Mouse (Mus musculus): Measurements from ENCODE around the gene Tfb2m. TPM values are rescaled to one million over a fixed set of nuclear protein-coding genes. Genes with fewer than 3 reads are reported as not detected.

Gene Tfb2m
- total RNA-seq, 2 experiments from 2014 or later = 46.1 to 46.9 TPM

DNA sequence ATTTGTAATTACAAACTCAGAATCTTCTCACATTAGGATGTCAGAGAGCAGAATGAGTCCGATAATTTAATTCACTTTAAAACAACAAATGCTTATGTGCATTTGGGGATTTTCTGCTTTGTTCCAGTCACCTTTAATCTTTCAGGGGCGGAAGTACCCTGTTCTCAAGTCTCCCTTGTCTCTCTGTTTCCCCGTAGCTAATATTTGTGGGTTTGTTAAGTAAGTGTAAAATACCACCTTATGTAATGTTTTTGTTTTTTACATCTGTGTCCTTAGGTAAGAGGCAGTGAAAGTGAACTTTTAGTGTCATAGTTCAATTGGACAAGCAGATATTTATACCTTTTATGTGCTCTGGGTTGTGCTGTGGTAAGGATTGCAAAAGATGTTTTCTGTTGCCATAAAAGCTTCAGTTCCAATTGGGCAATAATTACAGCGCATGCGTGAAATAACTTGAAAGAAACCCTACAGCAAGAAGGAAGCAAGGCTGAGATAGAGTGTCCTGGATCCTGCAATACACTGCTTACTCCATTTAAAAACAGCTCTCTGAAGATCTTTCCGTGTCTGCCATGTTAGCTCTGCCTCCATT is 14.9 kb upstream of the Tfb2m start:
- DNase-seq (ENCODE audit: low spot score in 2 of 2) = no peak

DNA sequence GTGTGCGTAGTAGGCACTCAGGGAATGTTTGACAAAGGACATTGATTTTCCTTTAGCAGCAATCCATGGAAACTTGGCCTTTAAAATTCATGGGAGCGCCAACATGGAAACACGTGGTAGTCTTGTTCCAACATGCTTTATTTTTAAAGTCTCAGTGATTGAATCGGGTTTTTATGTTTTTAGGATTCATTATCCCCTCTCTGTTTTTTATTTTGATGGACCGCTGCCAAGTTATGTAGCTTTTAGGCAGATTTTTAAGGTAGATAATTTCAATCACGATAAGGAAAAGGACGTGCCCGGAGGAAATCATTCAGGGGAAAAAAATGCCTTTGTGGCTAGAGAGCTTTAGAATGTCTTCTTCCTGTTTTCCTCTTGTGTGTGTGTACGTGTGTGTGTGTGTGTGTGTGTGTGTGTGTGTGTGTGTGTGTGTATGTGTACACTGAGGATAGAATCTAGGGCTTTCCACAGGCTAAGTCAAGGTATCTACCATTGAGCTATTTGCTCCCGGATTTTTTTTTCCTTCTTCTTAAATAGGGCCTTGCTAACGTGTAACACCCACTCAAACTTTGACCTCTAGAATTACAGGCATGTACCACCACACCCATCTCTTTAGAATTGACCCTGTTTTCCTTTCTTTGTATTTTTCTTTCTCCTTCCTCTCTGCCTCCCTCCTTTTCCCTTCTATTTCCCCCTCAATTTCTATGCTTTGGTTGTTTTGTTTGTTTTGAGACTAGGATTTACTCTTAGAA is 13.6 kb upstream of the Tfb2m start:
- no peak for DNase-seq (ENCODE audit: low spot score in 2 of 2)

DNA sequence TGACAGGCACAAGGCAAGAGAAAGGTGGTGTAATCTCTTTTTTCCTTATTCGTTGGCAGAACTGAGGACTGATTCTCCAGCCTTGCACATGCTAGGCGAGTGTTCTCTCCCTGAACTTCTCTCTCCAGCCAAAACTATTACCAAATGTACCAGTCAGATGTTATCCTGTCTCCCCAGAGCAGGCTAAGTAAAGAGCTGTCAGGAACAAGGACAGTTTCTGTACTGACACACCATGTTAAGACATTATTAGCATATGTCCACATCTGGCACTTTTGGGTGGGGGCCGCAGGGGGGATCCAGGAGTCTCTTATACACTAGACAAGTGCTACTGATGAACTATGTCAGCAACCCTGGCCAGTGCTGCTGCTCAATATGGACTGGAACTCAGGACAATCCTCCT is 10.9 kb upstream of the Tfb2m start:
- DNase-seq (ENCODE audit: low spot score in 2 of 2) = no peak

DNA sequence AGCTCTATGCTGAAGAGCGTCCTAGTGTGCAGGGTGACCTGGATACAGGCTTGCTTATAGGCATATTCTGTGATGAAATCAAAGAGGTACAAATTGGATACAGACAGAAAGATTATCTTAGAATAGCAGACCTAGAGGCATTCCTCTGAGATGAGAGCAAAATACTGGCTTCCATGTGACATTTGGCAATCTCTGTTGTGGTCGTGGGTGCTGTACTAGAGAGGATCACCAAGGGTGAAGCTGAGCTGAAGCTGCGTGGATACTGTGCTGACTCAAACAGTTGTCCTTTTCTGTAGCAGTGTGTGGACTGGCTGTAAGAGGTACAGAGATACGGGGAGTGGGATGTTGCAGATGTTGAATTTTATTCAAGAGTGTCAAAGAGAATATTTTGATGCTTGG is 7.9 kb upstream of the Tfb2m start:
- DNase-seq (ENCODE audit: low spot score in 2 of 2) = no peak

DNA sequence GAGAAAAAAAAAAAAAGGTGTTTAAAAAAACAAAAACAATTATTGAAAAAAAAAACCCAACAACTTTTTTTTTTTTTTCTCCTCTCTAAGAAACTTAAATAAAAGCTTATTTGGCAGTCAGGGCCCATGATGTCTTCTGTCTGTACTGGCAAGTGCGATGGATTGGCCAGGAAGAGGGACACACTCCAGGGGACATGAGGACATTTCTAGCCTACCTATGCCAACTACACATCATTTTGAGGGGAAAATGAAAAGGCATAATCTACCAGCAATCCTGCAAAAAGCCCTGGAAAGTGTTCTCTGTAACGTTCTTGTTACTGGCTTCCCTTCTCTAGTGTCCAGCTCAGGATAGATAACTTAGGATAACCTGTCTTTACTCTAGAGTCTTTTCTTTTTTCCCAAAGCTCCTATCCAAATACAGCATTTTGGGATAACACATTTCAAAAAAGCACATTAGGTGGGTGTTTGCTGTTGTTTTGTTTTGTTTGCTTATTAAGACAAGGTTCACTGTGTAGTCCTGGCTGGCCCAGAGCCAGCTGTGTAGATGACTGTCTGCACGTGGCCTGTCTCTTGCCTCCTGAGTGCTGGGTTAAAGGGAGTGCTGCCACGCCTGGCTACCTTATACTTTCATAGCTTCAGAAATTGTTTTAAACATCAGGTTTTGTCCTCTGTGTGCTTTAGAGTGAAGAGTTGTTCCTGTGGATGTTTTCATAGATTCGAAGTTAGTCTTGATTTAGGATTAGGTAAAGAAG is 7.3 kb upstream of the Tfb2m start:
- no peak for DNase-seq (ENCODE audit: low spot score in 2 of 2)

DNA sequence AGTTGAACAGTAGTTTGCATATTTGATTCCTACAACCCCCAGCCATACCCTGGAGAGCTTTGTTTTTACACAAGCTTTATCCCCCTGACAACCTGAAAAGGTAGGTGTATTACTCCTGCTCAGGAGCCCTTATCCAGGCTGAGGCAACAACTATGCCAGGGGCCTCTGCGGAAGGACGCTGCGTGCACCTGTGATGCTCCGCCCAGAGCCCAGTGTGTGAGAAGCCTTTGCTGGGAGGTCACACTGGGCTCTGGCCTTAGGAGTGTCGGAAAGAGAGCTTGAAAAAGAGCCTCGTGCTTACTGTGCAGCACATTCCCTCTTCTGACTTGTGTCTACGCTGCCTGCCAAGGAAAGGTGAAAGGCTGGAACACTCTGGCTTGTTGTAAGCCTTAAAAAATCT is 6.7 kb upstream of the Tfb2m start:
- DNase-seq (ENCODE audit: low spot score in 2 of 2) = no peak

DNA sequence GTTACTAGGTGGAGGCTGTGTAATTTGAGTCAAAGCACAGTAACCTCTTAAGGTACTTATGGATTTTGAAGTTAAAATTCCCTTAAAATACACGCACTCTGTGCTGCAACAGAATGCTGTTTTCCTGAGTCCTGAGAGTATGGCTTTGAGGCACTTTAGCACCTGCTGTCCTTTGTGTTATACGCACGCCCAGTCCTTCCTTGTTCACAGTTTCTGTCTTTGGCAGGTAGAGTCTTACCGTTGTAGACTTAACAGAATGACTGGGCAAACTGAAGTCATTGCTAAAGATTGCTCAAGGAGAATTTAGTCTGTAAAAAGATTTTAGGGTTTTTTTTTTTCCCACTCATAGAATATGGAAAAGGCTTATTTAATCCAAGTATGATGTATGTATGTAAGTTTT is 5.9 kb upstream of the Tfb2m start:
- no peak for DNase-seq (ENCODE audit: low spot score in 2 of 2)

DNA sequence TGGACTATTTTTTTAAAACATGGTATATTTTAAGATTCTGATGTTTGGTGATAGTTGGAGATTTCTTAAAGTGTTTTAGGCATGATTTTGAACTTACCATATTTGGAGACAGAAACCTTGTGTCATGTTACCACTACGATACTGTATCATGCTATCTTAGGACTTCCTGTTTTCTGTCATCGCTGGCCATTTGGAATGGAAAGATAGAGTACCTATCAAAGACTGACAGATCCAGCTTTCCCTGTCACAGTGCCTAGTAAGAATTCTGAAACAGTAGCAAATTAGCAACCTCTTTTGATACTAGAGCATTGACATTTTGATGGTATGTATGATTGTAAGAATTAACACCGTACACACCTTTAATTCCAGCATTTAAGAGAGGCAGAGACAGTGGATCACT is 5.3 kb upstream of the Tfb2m start:
- DNase-seq (ENCODE audit: low spot score in 2 of 2) = no peak

DNA sequence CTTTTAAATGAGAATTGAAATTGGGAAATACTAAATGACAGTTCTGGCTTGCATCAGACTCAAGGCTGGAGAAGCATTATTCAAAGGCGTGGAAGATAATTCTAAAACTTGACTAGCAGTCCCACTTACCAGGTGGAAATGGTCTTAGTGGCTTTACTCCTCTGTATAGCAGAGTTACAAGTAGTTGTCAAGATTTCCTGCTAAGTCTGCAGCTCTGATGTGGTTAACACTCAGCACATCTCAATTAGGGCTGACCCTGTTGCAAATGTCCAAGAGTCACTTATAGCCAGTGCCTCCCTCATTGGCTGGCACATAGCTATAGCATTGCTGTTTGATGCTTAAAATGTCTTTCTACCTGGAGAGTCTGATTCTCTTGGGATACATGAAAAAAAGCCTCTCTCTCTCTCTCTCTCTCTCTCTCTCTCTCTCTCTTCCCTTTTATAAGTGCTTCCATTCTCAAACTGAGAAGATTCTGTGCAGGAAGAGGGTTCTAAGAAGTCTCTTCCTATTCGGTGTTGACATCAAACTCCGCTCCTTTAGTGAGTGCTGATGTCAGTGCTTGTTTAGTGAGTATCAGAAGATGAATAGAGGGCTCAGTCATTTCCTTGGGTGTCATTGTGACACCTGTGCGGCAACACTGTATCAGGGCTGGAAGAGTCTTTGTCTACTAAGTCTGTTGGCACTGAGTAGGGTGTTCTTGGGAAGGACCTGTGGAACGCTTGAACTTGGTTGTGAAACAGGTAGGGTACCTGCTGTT is 3.1 kb upstream of the Tfb2m start:
- DNase-seq (ENCODE audit: low spot score in 2 of 2) = no peak

DNA sequence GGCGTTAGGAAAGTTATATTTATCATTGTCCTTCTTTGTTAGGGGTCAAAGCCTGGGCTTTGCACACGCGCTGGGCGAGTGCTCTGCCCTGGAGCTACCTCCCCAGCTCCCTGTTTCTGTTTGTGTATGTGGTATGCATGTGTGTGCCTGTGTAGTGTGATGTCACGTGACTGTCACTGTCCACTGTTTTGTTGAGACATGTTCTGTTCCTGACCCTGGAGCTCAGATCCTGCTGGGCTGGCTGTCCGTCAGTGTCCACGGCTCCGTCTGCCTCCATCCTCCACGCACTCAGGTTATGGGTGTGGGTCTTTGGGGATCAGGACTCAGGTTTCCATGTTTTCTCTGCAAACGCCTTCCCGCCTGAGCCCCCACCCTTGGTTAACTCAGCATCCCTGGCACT is 2.2 kb upstream of the Tfb2m start:
- DNase-seq (ENCODE audit: low spot score in 2 of 2) = no peak

DNA sequence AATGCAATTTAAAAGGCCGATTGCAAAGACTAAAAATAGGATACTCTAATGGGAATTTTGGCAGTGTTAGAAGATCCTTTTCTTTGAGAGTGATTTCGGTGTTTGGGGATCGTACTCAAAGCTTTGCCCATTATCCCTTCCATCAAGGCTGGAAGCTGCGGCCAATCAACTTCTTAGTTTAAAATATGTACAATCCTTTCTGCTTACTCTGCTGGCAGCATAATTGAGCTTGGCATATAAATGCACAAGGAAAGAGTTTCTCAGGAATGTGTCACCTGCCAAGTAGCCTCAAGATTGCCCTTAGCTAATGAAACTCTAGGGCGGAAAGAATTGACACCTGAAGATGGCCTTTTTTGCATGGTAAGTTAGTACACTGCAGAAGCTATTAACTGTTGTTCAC is 1.1 kb upstream of the Tfb2m start:
- no peak for DNase-seq (ENCODE audit: low spot score in 2 of 2)

DNA sequence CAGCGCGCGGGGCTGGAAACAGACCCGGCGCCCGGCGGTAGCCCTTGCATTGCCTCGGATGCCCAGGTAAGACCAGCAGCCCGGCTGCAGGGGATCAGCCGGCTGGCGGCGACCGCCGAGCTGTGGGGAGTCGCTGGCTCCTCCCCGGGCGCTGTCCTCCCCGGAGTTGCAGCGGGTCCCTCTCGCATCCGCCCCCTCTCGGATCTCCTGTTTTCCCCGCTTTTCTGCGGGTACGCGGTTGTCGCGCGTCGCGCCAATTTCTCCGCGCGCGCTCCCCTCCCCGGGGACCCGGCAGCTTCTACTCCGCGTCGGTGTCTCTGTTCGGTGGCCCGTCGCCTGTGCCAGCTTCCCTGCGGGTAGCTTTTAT is 467 bp upstream of the Tfb2m start:
- DNase-seq (ENCODE audit: low spot score in 2 of 2) = no peak

DNA sequence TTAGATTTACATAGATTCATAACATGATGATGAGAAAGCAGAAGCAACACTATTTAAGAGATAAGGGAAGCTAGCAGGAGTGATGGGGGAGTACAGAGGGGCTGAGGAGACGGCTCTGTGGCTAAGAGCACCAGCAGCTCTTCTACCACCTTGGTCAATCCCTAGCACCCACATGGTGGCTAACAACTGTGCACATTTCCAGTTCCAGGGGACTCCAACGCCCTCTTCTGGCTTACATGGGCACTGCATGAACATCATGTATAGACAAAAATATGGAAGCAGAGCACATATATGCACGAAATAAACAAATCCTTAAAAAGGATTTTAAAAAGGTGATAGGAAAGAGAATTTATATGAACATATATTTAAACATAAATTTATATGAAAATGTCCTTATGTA is 4.6 kb downstream of the Tfb2m start:
- no peak for DNase-seq (ENCODE audit: low spot score in 2 of 2)

DNA sequence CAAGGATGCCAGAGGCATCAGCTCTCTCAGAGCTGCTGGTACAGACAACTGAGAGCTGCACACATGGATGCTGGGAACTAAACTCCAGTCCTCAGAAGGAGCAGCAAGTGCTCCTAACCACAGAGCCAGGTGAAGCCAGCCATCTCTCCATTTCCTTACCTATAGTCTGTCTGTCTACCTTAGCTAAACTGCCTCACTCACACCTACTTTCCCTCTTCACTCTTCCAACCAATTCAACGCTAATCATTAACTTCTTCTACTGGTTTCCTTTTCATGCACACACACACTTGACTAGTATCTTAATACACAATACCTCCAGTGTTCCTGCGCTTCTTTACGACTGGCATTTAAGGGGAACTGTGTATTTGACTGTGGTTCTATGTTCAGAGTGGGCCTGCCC is 6.2 kb downstream of the Tfb2m start:
- DNase-seq (ENCODE audit: low spot score in 2 of 2) = no peak

DNA sequence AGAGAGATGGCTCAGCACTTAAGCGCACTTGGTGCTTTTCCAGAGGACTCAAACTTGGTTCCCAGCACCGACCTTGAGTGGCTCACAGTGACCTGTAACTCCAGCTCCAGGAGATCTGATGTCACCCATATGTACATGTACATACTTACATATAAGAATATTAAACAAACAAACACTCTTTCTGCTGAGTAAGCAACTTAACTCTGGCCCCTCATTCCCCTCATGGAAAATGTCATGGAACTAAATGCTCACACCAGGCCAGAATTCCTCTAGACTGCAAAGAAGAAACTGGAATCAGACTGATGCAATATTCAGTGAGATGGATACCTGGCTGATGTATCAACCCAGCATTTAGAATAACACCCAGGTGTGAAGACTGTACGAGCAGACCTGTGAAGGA is 7.0 kb downstream of the Tfb2m start:
- DNase-seq (ENCODE audit: low spot score in 2 of 2) = no peak

DNA sequence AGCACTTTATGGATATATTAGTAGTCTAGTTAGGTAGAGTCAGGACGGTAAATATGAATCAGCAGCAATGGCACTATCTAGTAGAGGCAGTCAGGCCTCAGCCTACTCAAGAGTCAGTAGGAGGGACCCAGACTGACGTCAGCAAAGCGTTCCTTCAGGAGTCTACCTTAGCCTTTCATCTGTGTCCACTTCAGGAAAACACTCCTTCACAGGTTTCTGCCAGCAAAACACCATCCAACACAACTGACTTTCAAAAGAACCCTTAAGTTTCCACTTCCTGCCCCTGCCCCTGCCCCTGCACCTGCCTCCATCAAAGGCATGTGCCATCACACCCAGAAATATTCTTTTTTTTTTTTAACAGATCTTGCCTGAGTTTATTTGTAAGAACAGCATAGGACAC is 26.2 kb downstream of the Tfb2m start:
- no peak for DNase-seq (ENCODE audit: low spot score in 2 of 2)

DNA sequence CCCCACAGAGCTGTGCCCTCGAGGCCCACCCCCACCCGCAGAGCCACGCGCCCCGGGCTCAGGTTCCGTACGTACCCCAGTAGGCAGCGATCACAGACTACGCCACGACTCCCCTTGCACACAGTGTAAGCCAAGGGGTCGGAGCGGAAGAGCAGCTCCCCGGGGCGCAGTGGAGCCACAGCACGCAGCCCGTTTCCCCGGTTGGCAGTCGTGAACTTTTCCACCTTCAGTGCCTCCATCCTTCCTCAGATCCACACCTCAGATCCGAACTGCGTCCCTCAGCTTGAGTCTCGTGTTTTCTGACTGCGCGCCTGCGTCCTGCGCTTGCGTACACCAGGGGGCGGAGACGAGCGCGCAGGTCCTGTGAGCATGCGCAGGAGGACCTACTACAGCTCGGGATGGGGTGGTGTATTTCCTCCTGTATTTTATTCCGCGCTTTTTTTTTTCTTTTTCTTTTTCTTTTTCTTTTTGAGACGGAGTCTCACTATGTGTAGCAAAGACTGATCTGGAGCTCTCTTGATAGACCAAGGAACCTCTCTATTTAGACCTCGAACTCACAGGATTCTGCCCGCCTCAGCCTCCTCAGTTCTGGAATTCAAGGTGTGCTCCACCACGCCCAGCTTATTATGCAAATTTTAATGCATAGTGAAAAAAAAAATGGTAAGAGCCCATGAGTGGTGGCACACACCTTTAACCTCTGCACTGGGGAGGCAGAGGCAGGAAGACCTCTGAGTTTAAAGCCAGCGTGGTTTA is 28.2 kb downstream of the Tfb2m start, which contains the start of gene Smyd3:
TSS of gene Smyd3 (minus strand) at position 329 of the 753 bp plus-strand sequence.
- DNase-seq (ENCODE audit: low spot score in 2 of 2) = peak; percentile 81

DNA sequence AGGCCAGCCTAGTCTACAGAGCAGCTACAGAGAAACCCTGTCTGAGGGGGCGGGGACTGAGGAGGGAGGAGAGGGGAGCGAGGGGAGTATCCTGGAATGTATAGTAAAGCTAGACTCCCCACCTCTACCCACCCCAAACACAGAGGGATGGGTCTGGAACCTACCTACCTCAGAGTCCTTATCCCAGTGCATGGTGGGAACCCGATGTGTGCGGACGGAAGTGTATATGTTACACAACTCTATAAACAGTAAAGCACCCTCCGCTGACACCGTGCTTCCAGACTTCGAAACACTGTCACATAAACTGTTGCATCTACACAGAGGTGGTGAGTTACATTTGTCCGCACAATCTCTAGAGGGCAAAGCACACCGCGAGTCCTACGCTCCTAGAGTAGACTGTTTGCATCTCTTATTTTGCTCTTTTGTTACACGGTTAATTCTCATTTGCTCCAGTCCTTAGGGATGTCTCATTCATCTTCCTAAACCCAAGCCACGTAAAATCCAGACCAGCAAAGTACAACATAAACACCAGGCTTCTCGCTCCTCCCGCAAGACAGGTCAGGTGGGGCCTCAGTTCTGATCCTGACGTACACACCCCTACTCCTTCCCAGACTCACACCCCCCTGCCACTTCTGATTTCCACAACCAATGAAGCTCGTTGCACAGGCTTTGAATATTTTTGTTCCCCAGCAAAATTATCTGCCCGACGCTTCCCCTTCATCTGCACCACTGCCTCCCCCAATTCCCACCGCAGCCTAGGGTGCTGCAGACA is 28.9 kb downstream of the Tfb2m start:
- DNase-seq (ENCODE audit: low spot score in 2 of 2) = no peak

DNA sequence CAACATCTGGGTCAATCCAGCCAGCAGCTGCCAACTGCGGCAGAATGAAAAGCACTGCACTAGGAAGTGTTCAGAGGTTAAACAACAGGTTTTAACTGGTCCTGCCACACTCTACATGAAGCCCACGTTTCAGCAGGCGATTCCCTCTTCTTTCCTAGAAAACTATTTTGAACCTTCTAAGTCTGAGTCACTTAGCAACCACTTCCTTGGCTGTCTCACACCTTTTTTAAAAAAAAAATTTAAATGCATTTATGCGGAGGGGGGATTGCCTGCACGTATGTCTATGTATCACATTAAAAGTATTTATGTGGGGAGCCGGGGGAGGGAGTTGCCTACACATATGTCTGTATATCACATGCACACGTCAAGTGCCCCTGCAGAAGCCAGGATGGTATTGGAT is 34.2 kb downstream of the Tfb2m start:
- DNase-seq (ENCODE audit: low spot score in 2 of 2) = no peak
